Mouse (Mus musculus) v-Abl transformed pro-B cells (cell line): Measurements from ENCODE around the gene Dnajb2.

Source experiments
- in situ Hi-C, 2 experiments: fragments of 400-800 bp; cut with MboI; formaldehyde crosslinking; loops; one replicate each; pipeline ENCODE4 v1.15.1; 2025; ENCODE audit not compliant: unreplicated experiment in 2 of 2

The Dnajb2 gene

DNA sequence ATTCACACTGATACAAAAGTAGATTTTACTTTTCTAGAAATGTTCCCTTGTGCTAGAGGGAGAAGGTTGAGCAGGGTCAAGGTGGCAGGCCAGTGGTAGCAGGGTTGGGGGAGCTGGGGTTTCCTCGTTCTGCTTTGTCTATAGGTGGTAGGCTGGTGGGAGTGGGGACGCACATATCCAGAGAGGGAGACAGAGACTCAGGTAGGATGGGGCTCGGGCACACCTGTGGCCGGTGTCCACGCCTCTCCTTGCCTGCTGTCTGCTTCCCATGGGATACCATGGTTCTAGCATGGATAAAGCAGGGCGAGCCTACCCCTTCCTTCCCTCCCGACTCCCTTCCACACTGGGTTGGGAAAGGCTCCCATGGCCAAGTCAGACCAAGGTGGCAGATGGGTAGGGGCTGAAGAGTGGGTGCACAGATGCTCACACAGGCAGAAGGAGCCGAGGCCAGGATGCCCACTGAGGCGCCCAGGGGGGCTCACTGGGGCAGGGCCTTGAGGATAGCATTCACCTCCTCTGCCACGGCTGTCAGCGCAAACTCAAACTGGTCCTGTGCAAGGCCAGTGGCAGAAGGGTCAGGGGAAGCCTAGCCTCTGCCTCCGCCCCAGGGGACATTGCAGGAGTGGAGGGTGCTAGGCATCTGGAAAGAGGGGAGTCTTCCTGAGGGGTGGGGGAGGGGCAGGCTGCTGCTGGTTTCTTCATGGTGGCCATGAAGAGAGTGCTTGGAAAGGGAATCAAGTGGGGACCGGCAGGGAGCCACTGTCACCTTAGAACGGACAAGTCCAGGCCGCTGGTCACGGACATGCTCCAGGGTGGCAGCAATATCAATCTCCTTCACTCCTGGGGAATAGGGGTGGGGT, 11.1 kb downstream of the Dnajb2 start:
- in situ Hi-C loops: loop anchor here in 1 of 2 experiments (25.0 kb wide), 1 partner anchor 460 kb away; the partner anchor contains the start of gene Wnt10a

DNA sequence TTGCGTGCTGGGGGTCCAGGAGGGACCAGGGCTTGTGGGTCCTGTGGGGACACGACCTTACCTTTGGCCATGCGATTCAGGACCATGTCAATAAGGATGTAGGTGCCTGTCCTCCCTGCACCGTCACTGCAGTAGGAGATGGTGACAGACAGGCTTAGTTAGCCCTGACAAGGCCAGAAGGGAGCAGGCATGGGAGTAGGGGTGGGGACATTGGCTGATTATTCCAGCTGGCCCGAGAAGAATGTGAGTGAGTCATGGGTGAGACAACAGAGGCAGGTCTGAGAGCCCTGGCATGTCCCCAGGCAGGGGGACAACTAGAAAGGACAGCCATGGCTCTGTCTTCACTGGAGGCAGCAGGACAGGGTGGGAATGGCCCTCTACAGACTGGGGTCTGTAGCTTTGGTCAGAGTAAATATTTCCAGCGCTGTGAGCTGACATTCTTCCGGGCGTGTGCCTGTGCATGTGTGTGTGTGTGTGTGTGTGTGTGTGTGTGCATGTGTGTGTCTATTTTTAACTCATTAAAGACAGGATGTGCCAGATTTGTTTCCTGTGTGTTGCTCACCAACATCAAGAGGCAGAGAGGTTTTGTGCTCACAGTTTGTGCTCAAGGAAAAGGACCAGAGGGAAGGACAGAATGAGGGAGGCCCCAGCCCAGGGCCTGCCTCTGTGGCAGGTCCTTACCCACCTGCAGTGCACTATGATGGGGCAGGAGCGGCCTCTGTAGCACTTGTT, 12.0 kb downstream of the Dnajb2 start:
- in situ Hi-C loops: loop anchor here in 1 of 2 experiments (25.0 kb wide), 1 partner anchor 461 kb away; the partner anchor contains the start of gene Wnt10a

DNA sequence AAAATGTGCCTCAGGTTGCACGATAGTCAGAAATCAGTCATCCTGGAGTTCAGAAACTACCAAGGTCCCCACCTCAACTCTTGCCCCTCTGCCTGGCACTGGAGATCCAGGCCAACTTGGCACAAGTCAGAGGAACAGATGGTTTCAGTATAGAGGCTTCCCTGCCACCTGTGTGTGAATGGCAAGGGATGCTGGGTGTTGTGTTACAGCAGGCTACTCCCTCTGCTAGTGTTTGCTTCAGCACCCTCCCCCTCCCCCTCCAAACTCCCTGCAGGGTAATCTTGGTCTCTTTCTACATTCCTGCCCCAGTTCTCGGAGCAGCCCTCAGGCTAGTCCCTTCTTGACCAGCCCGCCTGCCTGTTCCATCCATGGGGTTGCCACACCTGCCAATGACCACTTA, 14.3 kb downstream of the Dnajb2 start:
- in situ Hi-C loops: loop anchor here (5.0 to 10.0 kb wide), 4 partner anchors 64 to 214 kb away; partner anchors contain the start of genes Abcb6 (in 2 of the 2) and Dnpep (in 2 of the 2)

DNA sequence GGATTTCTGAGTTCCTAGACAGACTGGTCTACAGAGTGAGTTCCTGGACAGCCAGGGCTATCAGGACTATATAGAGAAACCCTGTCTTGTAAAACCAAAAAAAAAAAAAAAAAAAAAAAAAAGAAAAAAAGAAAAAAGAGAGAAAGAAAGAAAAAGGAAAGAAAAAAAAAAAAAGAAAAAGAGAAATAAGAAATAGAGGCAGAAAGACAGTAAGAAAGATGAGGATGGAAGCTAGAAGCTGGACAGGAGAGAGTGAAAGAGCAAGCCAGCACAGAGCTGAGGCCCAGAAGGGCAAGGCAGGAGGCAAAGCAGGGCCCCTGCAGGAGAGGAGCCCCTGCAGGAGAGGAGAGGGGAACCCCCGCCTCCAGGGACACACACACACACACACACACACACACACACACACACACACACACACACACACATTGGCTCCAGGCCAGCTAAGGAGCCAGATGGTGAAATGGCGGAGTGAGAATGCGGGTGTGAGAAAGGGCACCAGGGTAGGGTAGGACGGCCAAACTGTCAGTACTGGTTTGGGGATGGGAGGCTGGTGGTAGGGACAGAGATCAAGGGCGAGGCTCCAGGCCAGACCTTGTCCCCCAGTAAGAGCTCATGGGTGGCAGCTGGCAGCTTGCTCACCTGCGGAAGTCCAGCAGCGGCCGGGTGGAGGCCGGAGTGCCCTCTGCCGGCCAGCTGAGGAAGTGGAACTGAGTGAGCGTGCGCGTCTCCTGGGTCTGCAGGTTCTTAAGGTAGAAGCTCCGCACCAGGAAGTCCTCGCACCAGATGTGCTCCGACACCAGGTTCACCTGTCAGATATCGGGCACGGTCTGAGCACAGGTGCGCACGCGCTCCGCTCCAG, 15.1 kb downstream of the Dnajb2 start:
- in situ Hi-C loops: loop anchor here (5.0 to 10.0 kb wide), 4 partner anchors 63 to 213 kb away; partner anchors contain the start of genes Abcb6 (in 2 of the 2) and Dnpep (in 2 of the 2)

DNA sequence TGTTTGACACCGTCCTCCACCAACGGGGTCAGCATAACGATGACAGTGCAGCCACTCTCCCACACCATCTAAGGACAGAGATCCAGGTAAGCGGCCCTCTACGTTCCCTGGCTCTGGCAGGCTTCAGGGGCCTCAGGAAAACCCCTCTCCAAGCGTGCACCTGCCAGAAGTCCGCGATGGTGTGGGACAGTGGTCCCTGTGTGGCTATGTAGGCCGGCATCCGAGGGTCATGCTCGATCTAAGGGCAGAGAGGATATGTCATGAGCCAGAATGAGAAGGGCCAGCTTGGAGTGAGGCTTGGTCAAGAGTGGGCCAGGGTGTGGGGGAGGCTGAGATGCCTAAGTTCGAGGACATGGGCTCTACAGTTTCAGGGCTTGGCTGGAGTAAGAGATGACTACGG, 16.1 kb downstream of the Dnajb2 start:
- in situ Hi-C loops: loop anchor here (5.0 to 10.0 kb wide), 4 partner anchors 62 to 212 kb away; partner anchors contain the start of genes Abcb6 (in 2 of the 2) and Dnpep (in 2 of the 2)

DNA sequence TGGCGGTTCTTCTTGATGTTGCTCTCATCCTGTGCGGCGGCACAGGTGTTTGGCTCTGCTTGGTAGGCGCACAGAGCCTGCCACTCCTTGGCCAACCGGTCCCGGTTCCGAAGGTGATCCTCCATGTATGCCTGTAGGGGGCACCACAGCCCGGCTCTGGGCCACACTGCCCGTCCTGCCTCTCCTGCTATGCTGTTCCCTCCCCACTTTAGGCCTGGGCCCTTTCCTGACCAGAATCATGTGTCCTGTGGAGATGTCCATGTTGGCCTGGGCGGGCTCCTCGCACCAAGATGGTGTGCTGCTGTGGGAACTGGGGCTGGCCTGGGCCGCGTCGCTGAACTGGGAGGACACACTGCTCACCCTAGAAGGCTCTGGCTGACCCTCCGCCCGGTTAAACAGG, 16.8 kb downstream of the Dnajb2 start:
- in situ Hi-C loops: loop anchor here (5.0 to 10.0 kb wide), 4 partner anchors 62 to 212 kb away; partner anchors contain the start of genes Abcb6 (in 2 of the 2) and Dnpep (in 2 of the 2)

DNA sequence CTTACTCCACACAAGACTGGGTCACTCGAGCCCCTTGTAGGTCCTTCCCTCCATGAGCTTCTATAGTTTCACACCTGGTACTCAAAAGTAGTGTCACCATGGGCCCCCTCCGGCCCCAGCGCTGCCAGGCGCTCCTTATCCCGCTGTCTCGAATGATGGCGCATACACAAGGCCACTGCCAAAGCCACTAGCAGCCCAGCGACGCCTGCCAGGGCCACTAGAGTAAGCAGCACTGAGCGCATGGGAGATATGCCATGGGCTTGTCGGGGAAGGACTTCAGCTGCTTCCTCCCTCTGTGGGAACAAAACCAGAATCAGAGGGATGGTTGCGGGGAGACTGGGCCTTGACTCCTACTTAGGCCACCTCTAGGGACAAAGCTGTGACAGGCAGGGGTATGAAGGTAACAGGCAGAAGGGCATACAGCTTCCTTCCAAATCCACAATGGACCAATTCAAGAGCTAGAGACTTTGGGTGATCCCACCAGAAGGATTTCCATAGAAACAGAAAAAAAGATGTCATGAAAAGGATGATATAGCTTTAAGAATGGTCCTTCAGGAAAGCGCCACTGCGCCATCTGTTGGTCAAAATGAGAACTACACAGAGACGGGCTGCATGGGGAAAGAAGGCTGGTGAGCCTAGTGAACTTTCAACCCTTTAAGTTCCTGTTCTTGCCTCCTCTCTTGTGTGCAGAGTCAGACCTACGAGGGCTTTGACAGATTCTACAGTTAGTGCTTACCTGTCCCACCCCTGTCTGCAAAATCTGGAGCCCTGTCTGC, 17.8 kb downstream of the Dnajb2 start:
- in situ Hi-C loops: loop anchor here (5.0 to 10.0 kb wide), 4 partner anchors 61 to 211 kb away; partner anchors contain the start of genes Abcb6 (in 2 of the 2) and Dnpep (in 2 of the 2)

DNA sequence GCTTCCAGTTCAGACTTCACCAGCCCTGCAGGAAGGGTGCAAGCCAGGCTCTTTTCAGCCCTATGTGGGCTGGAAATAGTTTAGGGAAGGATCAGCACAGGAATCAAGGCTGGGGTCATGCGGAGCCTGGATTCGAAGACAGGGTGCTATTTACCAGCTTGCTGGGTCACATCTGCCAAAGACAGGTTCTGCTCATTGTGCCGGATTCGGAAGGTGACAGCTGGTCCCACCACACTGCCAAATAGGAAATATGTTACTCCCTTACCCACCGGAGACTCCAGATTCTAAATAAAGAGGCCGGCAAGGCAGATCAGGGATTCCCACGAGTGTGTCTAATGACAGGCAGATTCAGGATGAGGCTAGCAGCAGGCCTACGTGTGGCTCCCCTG, 18.4 kb downstream of the Dnajb2 start:
- in situ Hi-C loops: loop anchor here (5.0 to 10.0 kb wide), 4 partner anchors 60 to 210 kb away; partner anchors contain the start of genes Abcb6 (in 2 of the 2) and Dnpep (in 2 of the 2)

DNA sequence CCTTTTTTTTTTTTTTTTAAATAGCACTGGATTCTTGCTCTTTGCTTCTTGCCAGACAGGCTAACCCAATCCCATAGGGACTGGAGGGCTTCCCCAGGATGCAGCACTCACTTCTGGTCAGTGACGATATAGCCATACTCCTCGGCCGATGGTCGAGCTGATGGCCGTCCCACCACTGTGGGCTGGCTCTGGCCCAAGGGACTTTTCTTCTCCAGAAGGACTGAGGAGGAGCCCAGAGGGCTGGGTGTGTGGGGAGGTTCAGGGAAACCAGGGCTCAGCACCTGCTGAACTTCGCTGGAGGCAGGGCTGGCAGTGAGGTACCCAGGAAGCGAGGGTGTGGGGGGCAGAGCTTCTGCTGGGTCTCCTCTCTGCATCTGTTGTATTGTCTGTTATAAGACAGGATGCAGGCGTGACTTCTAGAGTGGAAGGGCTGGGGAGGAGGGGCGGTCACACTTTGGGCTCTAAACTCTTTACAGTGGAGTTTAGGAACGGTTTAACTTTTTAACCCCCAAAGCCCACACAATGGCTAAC, 19.4 kb downstream of the Dnajb2 start:
- in situ Hi-C loops: loop anchor here (10.0 kb wide), 2 partner anchors 59 to 209 kb away; partner anchors contain the start of gene Dnpep (in 1 of the 2)

DNA sequence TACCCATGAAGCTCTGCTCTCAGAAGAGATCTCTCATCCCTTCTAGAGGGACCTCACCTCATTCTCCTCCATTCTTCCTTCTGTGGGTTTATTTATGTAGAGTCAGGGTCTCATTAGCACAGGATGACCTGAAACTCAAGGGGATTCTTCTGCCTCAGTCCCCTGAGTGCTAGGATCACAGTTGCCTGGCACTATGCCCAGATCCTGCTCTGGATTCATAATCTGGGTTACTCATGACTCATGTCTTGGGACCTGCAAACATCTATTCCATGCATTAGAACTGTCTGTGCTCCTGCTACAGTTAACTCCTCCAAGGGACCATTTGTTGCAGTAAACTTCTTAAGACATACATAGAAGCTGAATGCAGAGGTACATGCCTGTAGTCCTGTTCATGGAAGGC, 25.1 kb downstream of the Dnajb2 start:
- in situ Hi-C loops: no loop called here

DNA sequence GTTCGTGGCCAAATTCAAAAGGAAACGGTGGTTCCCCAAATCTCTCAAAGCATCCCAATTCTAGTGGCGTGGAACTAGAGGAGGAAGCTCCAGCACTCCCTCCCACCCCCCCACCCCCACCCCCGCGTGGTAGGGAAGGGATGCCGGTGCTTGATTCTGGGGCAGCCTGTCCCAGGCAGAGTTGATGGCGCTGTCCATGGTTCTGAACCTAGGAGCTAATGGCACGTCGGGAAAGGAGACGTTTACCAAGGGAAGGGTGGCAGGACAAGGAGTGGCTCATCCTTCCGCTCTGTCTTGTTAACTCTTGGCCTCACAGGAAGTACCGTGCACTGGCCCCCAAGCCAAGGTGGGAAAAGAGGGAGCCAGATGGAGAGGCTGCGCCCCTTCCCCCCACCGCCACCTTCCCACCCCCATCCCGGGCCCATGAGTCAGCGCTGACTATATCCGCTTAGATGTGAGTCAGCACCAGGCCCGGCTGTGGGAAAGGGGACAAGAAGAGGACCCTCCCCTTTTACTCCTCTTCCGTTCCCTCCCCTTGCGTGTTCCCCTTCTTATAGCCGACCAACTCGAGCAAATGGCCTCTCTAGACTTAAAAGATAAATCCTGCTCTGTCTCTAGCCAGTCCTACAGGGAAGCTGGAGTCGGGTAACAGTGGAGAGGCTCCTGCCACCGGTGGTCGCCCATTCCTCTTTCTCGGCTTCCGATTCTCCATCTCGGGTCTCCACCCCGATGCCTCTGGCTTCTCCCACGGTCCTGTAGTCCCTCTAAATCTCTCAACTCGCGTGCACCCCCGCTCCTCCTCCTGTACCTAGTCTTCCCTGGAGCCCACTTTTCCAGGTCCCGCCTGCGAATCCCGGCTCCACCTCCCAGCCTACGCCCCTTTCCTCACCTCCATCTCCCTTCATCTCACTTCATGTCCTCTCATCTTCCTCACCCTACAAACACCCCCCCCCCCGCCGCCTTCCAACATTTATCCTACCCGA, 27.1 kb downstream of the Dnajb2 start:
- in situ Hi-C loops: no loop called here

DNA sequence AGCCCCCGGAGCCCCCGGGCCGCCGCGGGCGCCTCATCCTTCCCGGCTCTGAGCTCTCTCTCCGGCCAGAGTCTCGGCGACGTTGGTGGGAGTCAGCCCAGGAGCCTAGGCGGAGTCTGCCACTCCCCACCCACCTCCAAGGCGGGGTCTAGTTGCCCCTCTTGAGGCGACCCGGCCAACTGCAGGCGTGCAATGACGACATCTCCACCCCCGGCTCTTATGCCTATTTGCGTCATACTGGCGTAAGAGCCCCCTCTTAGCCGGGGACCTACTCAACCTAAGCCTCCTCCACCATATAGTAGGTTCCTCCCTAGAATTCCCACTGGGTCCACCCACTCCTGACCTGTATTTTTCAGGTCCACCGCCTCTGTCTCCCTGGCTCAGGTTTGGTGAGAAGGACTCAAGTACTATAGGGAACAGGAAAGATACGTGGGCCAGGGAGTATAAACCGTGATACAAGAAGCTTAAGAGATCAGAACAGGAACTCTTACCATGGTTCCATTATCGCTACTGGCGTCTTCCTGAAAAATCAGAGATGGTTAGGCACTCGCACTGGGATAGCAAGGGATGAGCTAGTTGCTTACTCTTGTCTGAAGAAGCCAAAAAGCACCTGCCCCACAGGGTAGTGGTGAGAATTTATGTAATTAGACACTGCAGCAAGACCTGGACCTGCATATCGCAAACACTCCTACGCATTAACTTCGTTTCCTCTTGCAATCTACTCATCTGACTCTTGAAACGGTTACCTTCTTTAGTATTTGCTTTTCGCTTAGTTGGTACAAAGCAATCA, 28.1 kb downstream of the Dnajb2 start, which contains the start of gene Ptprn:
TSS of gene Ptprn (minus strand) at position 412 of the 790 bp plus-strand sequence.
- in situ Hi-C loops: no loop called here

DNA sequence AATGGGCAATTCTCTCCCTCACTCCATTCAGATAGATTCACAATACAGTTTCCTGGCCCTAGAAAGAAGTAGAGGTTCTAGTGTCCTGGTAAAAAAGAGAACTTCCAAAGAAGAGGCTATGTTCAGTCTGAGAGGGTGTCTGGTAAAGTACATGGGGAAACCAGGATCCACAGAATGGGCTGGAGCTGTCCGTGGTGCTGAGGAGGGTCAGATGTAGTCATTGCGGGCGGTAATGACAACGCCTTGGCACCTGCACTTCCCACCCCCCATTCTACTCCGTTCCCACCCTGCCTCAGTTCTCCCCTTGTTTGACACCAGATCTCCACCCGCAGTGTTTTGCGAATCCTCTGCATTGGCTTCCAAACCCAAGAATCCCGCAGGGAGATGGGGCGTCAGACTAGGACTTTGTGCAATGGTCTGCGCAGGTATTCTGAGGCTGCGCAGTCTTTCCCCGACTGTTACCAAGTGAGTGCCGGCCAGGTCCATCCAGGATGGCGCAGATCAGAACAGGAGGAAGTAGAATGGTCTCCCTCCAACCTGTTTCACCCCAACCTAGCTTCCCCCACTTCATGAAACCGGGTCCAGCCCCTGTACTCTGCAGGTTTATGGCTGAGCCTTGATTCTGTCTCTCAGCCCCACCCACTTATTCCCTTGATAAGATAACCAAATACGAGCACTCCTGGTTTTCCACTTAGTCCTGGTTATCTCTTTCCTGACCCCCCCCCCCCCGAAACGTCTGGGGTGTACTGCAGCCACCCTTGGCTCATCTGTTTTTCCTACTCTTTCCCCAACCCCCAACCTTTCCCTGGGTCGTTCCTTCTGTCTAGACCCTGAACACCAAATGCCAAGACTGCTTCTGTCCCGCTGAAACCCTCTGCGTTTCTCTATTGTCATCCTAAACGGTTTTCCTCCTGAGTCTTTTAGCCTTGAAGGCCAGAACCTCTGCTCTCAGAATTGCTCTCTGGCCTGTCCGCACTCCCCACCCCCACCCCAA, 41.3 kb downstream of the Dnajb2 start:
- in situ Hi-C loops: no loop called here

DNA sequence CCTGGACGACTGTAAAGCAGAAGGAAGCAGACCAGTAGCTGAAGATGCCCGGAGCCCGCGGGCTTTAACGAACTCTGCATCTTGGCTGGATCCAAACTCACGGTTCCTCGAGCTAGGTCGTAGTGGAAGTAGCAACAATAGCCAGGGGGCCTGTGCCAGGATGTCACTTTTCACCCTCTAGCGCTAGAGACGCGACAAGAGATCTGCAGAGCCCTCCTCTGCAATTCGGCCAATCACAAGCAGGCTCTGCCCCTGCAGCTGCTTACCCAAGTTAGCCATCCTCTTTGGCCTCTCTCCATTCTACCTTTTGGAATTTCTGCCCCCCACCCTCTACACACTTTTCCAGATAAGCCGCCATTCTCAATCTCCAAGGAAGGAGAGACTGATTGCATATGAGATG, 42.0 kb downstream of the Dnajb2 start, which contains the start of gene Resp18:
TSS of gene Resp18 (minus strand) at position 188 of the 400 bp plus-strand sequence.
- in situ Hi-C loops: no loop called here

DNA sequence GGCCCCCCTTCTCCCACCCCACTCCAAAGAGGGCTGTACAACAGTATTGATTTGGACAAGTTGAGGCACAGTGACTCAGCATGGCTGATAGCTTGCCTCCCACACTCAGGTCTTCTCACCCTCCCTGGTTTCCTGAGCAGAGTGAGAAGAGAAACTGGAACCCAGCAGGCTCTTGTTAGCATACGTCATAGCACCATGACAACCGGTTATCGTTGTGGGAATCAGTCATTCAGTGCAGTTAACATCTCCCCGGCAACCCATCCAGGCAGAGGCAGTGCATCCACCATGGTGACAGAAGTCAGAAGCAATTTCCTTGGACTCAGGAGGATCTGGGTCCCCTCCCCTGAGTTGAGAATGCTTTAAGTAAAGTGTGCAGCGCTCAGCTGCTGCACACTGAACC, 46.8 kb downstream of the Dnajb2 start:
- in situ Hi-C loops: loop anchor here in 1 of 2 experiments (10.0 kb wide), 1 partner anchor 338 kb away; no protein-coding TSS in a partner anchor
